Mouse (Mus musculus) mouse embryonic stem cell (cell line): ENCODE data around the gene Apba2.

Source experiments
- in situ Hi-C, 2 experiments: fragments of 300-500 bp; cut with MboI; formaldehyde crosslinking; loops; 1 replicate in 1 of 2; 3 replicates in 1 of 2; pipeline ENCODE4 v1.14.3; 2019 to 2020; ENCODE audit warnings: low sequenced_read_pairs in 2 of 2, low pct_unique_long_range_greater_than_20kb in 1 of 2, mixed read lengths in 1 of 2; ENCODE audit not compliant: unreplicated experiment in 1 of 2

The Apba2 gene

GRCm38 (mm10) chr7:64741333-64742307 lies 240.1 kb downstream of the Apba2 start:
- in situ Hi-C loops = loop anchor here in 1 of 2 experiments (25.0 kb wide), 2 partner anchors 229 to 729 kb away; partner anchors contain the start of gene Apba2

- in situ Hi-C loops = loop anchor here in 1 of 2 experiments (25.0 kb wide), 2 partner anchors 231 to 731 kb away; partner anchors contain the start of gene Apba2
Observed at GRCm38 (mm10) chr7:64743610-64744009, 242.1 kb downstream of the Apba2 start.

- in situ Hi-C loops = no loop called here
Observed at GRCm38 (mm10) chr7:64751465-64751864, 250.0 kb downstream of the Apba2 start.

GRCm38 (mm10) chr7:64752133-64752532 lies 250.6 kb downstream of the Apba2 start:
- in situ Hi-C loops = no loop called here

- in situ Hi-C loops = no loop called here
Observed at GRCm38 (mm10) chr7:64753678-64754077, 252.2 kb downstream of the Apba2 start.

GRCm38 (mm10) chr7:64754161-64754560 lies 252.7 kb downstream of the Apba2 start:
- in situ Hi-C loops = no loop called here

- in situ Hi-C loops = no loop called here
Observed at GRCm38 (mm10) chr7:64755141-64755540, 253.6 kb downstream of the Apba2 start.

DNA sequence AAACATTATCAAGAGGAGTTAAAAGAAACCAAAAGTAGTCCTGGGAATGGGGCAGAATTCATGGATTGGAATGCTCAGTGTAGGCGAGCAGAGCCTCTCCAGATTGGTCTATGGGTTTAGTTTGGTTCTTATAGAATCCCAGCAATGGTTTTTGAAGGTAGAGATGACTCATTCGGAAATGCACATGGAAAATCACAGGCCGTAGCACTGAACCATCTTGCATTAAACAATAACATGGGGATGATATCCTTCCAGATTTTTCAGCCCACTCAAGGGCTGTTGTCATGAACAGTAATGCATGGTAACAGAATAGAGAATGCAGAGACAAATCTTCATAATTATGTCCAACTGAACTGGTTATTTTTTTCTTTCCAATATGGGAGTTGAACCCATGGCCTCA lies 264.1 kb downstream of the Apba2 start:
- in situ Hi-C loops = no loop called here

- in situ Hi-C loops = no loop called here
Observed at GRCm38 (mm10) chr7:64769768-64770167, 268.3 kb downstream of the Apba2 start.

GRCm38 (mm10) chr7:64770779-64771390 lies 269.4 kb downstream of the Apba2 start:
- in situ Hi-C loops = no loop called here

DNA sequence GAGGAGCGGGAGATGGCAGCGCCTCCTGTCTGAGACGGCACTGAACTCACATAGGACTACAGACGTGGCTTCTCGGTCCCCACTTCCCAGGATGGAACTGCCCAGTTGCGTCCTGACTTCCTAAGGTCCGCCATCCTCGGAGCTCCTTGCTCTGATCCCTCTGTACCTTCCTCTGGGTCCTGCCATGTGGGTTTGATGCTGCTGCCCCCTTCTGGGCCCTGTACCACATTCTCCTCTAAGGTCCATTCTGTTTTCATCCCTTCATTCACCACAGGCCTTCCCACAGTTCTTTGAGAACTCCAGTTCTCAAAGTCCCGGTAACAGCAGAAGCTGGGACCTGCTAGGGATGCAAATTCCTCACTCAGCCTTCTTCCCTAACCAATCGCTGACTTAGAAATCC lies 272.0 kb downstream of the Apba2 start:
- in situ Hi-C loops = no loop called here

GRCm38 (mm10) chr7:64776708-64777489 lies 275.4 kb downstream of the Apba2 start:
- in situ Hi-C loops = no loop called here

DNA sequence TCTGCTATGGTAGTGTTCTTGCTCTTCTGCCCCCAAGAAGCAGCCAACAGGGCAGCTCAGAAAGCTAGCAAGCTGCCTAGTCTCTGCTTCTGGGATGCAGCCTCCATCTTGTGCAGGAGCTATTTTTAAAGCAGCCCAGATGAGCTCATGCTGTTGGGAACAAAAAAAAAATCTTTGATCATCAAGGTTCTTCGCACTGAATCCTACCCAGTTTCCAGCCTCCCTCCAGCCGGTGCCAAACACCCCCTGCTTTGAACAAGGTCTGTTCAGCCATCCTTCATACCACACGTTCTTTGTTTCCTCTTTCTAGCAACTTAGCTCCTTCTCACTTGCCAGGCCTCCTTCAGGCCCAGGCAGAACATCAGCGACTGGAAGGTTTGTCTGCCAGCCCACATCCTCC lies 278.0 kb downstream of the Apba2 start:
- in situ Hi-C loops = no loop called here

DNA sequence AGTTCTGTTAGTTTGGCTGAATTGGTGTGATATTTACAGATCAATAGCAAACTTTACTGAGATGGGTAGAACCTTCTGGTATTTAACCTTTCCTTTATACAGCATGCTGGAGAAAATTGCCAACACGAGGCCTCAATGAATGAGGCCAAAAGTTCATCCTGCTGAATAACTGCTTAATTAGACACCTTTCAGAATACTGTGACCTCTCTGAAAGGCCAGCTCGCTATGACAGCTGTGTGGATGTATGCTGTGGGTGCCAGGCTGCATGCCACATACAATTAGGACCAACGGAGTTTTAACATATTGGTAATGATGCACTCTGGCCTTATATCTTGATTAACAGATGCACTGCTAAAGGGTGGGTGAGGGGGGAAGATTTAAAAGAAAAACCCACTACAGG lies 283.5 kb downstream of the Apba2 start:
- in situ Hi-C loops = no loop called here

DNA sequence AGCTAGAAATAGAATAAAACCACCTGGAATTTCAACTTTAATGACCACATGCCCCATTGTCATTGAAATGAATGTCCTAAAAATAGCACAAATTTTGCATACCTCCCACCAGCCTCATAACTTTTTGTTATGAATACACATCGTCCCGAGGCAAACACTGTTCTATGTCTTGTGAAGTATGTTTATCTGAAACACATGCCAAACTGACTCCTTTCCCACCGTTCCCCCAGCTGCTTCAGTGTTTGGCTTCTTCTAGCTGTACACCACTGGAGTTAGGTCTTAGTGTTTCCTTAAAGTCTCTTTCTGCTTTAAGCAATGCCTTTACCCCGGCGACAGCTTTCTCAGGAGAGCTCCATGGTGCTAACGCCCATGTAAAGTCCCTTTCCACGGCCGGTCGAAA lies 289.6 kb downstream of the Apba2 start:
- in situ Hi-C loops = no loop called here

- in situ Hi-C loops = no loop called here
Observed at GRCm38 (mm10) chr7:64792031-64792430, 290.5 kb downstream of the Apba2 start.

DNA sequence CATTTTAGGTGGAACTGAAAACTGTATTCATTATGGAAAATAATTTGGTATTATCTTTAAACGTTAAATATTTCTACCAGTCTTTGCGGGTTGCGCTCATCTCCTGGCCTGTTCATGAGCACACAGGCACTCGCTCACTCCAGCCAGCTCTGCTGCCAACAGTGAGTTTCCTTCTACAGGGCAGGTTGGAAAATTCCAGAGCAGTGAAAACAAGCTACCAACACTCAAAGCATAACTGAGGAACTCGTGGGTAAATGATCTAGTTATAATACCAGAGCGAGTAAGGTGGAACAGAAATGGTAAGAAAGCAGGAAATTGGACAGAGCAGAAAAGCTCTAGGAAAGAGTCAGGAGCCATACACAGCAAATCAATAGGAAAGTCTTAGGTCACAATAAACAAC lies 294.0 kb downstream of the Apba2 start:
- in situ Hi-C loops = no loop called here
